Mouse (Mus musculus): ENCODE results near the gene Elk4. TPM values are rescaled to one million over a fixed set of nuclear protein-coding genes. Genes with fewer than 3 reads are reported as not detected.
A peak's percentile ranks its signal among the peaks of the same experiment; 100 is the strongest.

The Elk4 gene
- polyA plus RNA-seq, 1 experiment from 2014 or later: 22.5 TPM

GRCm38 (mm10) chr1:131980471-131980870 lies 26.9 kb upstream of the Elk4 start:
- no peaks in the 10 kb centered on the region for H3K27me3 ChIP-seq (ENCODE audit: control insufficient read depth, insufficient read depth, low read depth, low read length)
- no peaks in the 10 kb centered on the region for H3K9me3 ChIP-seq (ENCODE audit: control insufficient read depth, low read length)
- no peak overlapping the region for H3K4me3 ChIP-seq (ENCODE audit: low read length)
- no peaks in the 10 kb centered on the region for H3K4me1 ChIP-seq (replicated peaks; ENCODE audit: control insufficient read depth, insufficient read depth, low read length)
- no peaks in the 10 kb centered on the region for H3K36me3 ChIP-seq (ENCODE audit: control insufficient read depth, insufficient read depth, low read length)
- WGBS: 39% methylated on average over 2 of the region's 2 CpGs
- H3K9ac ChIP-seq (ENCODE audit: low read length): no peak overlapping the region
- no peak for ATAC-seq (ENCODE audit: low read depth)
- no peak overlapping the region for H3K4me2 ChIP-seq (ENCODE audit: low read depth, low read length)
- no peak overlapping the region for H3K27ac ChIP-seq (ENCODE audit: low read length)

DNA sequence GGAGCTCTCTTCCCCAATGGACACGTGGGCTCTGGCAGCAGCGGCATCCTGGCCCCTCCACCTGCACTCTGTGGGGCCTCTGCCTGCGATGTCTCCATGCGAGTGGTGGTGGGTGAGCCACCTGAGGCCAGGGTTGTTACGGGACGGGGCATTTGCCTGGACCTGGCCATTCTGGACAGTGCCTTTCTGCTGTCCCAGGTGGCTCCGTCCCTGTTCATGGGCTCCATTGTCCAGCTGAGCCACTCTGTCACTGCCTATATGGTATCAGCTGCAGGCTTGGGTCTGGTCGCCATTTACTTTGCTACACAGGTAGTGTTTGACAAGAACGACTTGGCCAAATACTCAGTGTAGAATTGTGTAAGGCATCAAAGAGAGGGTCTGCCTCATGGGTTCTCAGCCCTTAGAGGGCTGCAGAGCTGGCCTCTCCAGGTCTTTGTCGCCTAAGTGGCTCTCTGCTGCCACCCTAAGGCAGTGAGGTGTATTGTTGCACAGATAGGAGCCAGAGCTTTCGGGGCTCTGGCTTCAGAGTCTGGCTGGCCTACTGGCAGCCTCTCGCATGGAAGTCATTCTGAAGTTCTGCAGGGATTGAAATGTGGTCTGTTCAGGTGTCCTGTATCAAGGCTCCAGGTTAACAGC lies 25.9 kb upstream of the Elk4 start:
- H3K4me2 ChIP-seq (ENCODE audit: low read depth, low read length): no peak overlapping the region
- H3K9ac ChIP-seq (ENCODE audit: low read length): no peak overlapping the region
- ATAC-seq (ENCODE audit: low read depth): peak; percentile 70
- no peaks in the 10 kb centered on the region for H3K27me3 ChIP-seq (ENCODE audit: control insufficient read depth, insufficient read depth, low read depth, low read length)
- no peak overlapping the region for H3K4me3 ChIP-seq (ENCODE audit: low read length)
- no peaks in the 10 kb centered on the region for H3K36me3 ChIP-seq (ENCODE audit: control insufficient read depth, insufficient read depth, low read length)
- no peaks in the 10 kb centered on the region for H3K4me1 ChIP-seq (replicated peaks; ENCODE audit: control insufficient read depth, insufficient read depth, low read length)
- 47% methylated on average over 12 of the region's 12 CpGs for WGBS
- no peak overlapping the region for H3K27ac ChIP-seq (ENCODE audit: low read length)
- no peaks in the 10 kb centered on the region for H3K9me3 ChIP-seq (ENCODE audit: control insufficient read depth, low read length)

DNA sequence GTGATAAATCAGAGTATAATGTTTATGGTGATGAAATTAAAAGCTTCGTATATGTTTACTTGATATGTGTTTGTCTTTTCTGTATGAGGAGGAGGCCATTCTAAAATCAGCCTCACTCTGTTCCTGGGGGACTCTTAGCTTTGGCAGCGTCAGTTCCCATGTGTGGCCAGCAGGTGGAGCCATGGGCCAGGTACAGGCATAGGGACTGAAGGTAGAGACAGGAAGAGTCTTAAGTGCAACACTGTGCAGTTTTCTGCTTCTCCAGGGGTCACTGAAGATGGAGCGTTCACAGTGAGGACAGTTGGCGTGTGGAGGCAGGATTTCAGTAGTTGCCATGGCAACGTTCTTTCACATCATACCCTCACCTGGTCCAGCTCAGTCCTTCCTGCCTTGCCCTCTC lies 24.5 kb upstream of the Elk4 start:
- Histone ChIP-seq H3K9ac (ENCODE audit: low read length) (no peak overlapping the region), H3K36me3 (ENCODE audit: control insufficient read depth, insufficient read depth, low read length) (no peaks in the 10 kb centered on the region), H3K4me3 (ENCODE audit: low read length) (no peak overlapping the region), H3K4me2 (ENCODE audit: low read depth, low read length) (no peak overlapping the region), H3K27me3 (ENCODE audit: control insufficient read depth, insufficient read depth, low read depth, low read length) (no peaks in the 10 kb centered on the region), H3K27ac (ENCODE audit: low read length) (no peak overlapping the region), H3K9me3 (ENCODE audit: control insufficient read depth, low read length) (no peaks in the 10 kb centered on the region), H3K4me1 (replicated peaks; ENCODE audit: control insufficient read depth, insufficient read depth, low read length) (no peaks in the 10 kb centered on the region)
- WGBS: 7% methylated on average over 5 of the region's 5 CpGs
- no peak for ATAC-seq (ENCODE audit: low read depth)

DNA sequence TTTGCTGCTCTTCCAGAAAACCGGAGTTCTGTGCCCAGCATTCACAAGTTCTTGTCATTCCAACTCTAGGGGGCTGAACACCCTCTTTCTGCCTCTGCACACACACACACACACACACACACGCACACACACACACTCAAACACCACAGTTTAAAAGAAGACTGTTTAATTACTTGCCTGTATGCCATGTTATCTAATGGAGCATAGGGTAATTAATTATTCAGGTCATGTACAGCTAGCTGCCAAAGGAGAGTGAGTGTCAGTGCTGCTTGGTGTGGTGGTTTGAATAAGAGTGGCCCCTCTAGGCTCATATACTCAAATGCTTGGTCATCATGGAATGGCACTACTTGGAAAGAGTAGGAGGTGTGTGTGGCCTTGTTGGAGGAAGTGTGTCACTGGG lies 23.6 kb upstream of the Elk4 start:
- H3K27ac ChIP-seq (ENCODE audit: low read length): no peak overlapping the region
- 59% methylated on average over 2 of the region's 2 CpGs for WGBS
- ATAC-seq (ENCODE audit: low read depth): no peak

DNA sequence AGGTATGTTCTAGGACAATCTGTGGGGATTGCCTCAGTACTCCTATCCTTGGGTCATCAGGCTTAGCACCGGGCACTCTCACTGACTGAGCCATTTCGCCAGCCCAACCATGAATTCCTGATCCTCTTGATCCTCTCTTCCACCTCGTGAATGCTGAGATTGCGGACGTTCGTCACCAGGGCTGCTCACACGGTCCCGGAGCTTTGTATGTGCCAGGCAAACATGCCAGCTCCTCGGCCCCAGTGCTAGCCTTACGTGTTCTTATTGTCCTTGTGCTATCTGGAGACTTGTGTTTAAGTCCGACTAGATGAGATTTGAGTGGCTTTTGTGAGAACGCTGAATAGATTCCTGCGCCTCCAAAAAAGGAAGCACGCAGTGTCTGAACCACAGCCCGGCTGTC lies 20.0 kb upstream of the Elk4 start:
- H3K9me3 ChIP-seq (ENCODE audit: control insufficient read depth, low read length): no peaks in the 10 kb centered on the region
- WGBS: 54% methylated on average over 15 of the region's 15 CpGs
- no peak overlapping the region for H3K4me2 ChIP-seq (ENCODE audit: low read depth, low read length)

More for the DNA sequence above, 23.6 kb upstream of the Elk4 start:
- H3K4me1 ChIP-seq (replicated peaks; ENCODE audit: control insufficient read depth, insufficient read depth, low read length): no peaks in the 10 kb centered on the region
- no peak overlapping the region for H3K4me3 ChIP-seq (ENCODE audit: low read length)
- no peak overlapping the region for H3K9ac ChIP-seq (ENCODE audit: low read length)
- no peaks in the 10 kb centered on the region for H3K27me3 ChIP-seq (ENCODE audit: control insufficient read depth, insufficient read depth, low read depth, low read length)
- H3K9me3 ChIP-seq (ENCODE audit: control insufficient read depth, low read length): no peaks in the 10 kb centered on the region
- H3K36me3 ChIP-seq (ENCODE audit: control insufficient read depth, insufficient read depth, low read length): no peaks in the 10 kb centered on the region
- H3K4me2 ChIP-seq (ENCODE audit: low read depth, low read length): no peak overlapping the region

GRCm38 (mm10) chr1:131989476-131989875 lies 17.9 kb upstream of the Elk4 start:
- H3K4me3 ChIP-seq (ENCODE audit: low read length): no peak overlapping the region
- no peaks in the 10 kb centered on the region for H3K4me1 ChIP-seq (replicated peaks; ENCODE audit: control insufficient read depth, insufficient read depth, low read length)
- no peaks in the 10 kb centered on the region for H3K27me3 ChIP-seq (ENCODE audit: control insufficient read depth, insufficient read depth, low read depth, low read length)
- WGBS: 64% methylated on average over 4 of the region's 4 CpGs
- no peak overlapping the region for H3K27ac ChIP-seq (ENCODE audit: low read length)
- no peaks in the 10 kb centered on the region for H3K9me3 ChIP-seq (ENCODE audit: control insufficient read depth, low read length)
- H3K36me3 ChIP-seq (ENCODE audit: control insufficient read depth, insufficient read depth, low read length): no peaks in the 10 kb centered on the region
- H3K4me2 ChIP-seq (ENCODE audit: low read depth, low read length): no peak overlapping the region
- H3K9ac ChIP-seq (ENCODE audit: low read length): no peak overlapping the region
- no peak for ATAC-seq (ENCODE audit: low read depth)

More for the DNA sequence above, 20.0 kb upstream of the Elk4 start:
- Histone ChIP-seq H3K4me3 (ENCODE audit: low read length) (no peak overlapping the region), H3K4me1 (replicated peaks; ENCODE audit: control insufficient read depth, insufficient read depth, low read length) (no peaks in the 10 kb centered on the region), H3K9ac (ENCODE audit: low read length) (0 out of 2 replicates have a peak overlapping the region, but pooled peaks have one; percentile 0), H3K36me3 (ENCODE audit: control insufficient read depth, insufficient read depth, low read length) (no peaks in the 10 kb centered on the region), H3K27me3 (ENCODE audit: control insufficient read depth, insufficient read depth, low read depth, low read length) (no peaks in the 10 kb centered on the region), H3K27ac (ENCODE audit: low read length) (no peak overlapping the region)
- no peak for ATAC-seq (ENCODE audit: low read depth)

GRCm38 (mm10) chr1:131990083-131990760 lies 17.2 kb upstream of the Elk4 start:
- no peaks in the 10 kb centered on the region for H3K4me1 ChIP-seq (replicated peaks; ENCODE audit: control insufficient read depth, insufficient read depth, low read length)
- no peak overlapping the region for H3K9ac ChIP-seq (ENCODE audit: low read length)
- no peak overlapping the region for H3K4me2 ChIP-seq (ENCODE audit: low read depth, low read length)
- H3K4me3 ChIP-seq (ENCODE audit: low read length): no peak overlapping the region
- H3K36me3 ChIP-seq (ENCODE audit: control insufficient read depth, insufficient read depth, low read length): no peaks in the 10 kb centered on the region
- ATAC-seq (ENCODE audit: low read depth): no peak
- no peak overlapping the region for H3K27ac ChIP-seq (ENCODE audit: low read length)
- H3K27me3 ChIP-seq (ENCODE audit: control insufficient read depth, insufficient read depth, low read depth, low read length): no peaks in the 10 kb centered on the region
- WGBS: 80% methylated on average over 9 of the region's 9 CpGs
- H3K9me3 ChIP-seq (ENCODE audit: control insufficient read depth, low read length): no peaks in the 10 kb centered on the region

DNA sequence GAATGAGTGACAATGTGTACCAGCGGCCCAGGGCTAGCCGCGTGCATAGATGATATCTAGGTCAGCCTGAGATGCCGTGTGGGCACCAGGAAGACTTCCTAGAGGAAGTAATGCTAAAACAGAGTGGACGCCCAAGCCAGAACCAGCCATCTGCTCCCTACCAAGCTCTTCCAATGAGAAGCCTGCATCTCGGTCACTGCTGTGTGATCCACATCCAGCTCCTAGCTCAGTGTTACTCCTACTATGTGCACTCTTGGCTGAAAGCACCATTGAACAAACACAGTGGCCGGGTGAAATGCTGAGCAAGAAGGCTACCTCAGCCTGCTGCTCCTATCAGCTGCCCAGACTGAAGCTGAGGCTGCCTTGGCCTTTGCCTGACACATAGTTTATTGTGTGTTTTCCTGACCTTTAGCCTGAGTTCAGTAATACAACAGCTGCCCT lies 14.8 kb upstream of the Elk4 start:
- no peaks in the 10 kb centered on the region for H3K27me3 ChIP-seq (ENCODE audit: control insufficient read depth, insufficient read depth, low read depth, low read length)

GRCm38 (mm10) chr1:131993169-131994040 lies 14.0 kb upstream of the Elk4 start:
- Histone ChIP-seq H3K4me2 (ENCODE audit: low read depth, low read length) (no peak overlapping the region), H3K27me3 (ENCODE audit: control insufficient read depth, insufficient read depth, low read depth, low read length) (no peaks in the 10 kb centered on the region), H3K9ac (ENCODE audit: low read length) (no peak overlapping the region), H3K4me1 (replicated peaks; ENCODE audit: control insufficient read depth, insufficient read depth, low read length) (no peaks in the 10 kb centered on the region), H3K9me3 (ENCODE audit: control insufficient read depth, low read length) (no peaks in the 10 kb centered on the region), H3K36me3 (ENCODE audit: control insufficient read depth, insufficient read depth, low read length) (no peaks in the 10 kb centered on the region), H3K4me3 (ENCODE audit: low read length) (no peak overlapping the region), H3K27ac (ENCODE audit: low read length) (no peak overlapping the region)
- ATAC-seq (ENCODE audit: low read depth): no peak
- WGBS: 82% methylated on average over 12 of the region's 12 CpGs

More for the DNA sequence above, 14.8 kb upstream of the Elk4 start:
- 73% methylated on average over 7 of the region's 7 CpGs for WGBS
- Histone ChIP-seq H3K4me3 (ENCODE audit: low read length) (no peak overlapping the region), H3K4me1 (replicated peaks; ENCODE audit: control insufficient read depth, insufficient read depth, low read length) (no peaks in the 10 kb centered on the region), H3K9ac (ENCODE audit: low read length) (no peak overlapping the region), H3K27ac (ENCODE audit: low read length) (no peak overlapping the region), H3K9me3 (ENCODE audit: control insufficient read depth, low read length) (no peaks in the 10 kb centered on the region), H3K36me3 (ENCODE audit: control insufficient read depth, insufficient read depth, low read length) (no peaks in the 10 kb centered on the region), H3K4me2 (ENCODE audit: low read depth, low read length) (no peak overlapping the region)
- ATAC-seq (ENCODE audit: low read depth): no peak

Data from lung, embryonic 16.5 days (tissue).